Mouse (Mus musculus) midbrain, embryonic 13.5 days (tissue): ENCODE data around the gene Galns. TPM values are rescaled to one million over a fixed set of nuclear protein-coding genes. Genes with fewer than 3 reads are reported as not detected.

Experiments
- ATAC-seq: fragments of 200-750 bp; cut with Nextera tagmentation; 2 replicates; pipeline ENCODE4 v1.8.0; 2017; ENCODE audit warnings: mild to moderate bottlenecking, moderate TSS enrichment, moderate library complexity
- H3K27ac ChIP-seq: fragments of 300-500 bp; sonication (generic); 2 replicates; pipeline ENCODE4 v1.5.1; 2015; ENCODE audit warnings: inconsistent platforms, mild to moderate bottlenecking, moderate library complexity
- H3K27me3 ChIP-seq: fragments of 300-500 bp; sonication (generic); 2 replicates; pipeline ENCODE4 v1.6.1; 2015; ENCODE audit warnings: mild to moderate bottlenecking, inconsistent platforms
- H3K36me3 ChIP-seq: fragments of 300-500 bp; sonication (generic); 2 replicates; pipeline ENCODE4 v1.6.1; 2015; ENCODE audit warnings: mild to moderate bottlenecking, inconsistent platforms
- H3K4me1 ChIP-seq: fragments of 300-500 bp; sonication (generic); replicated peaks from 2 replicates; pipeline ENCODE4 v1.6.1; 2015; ENCODE audit warnings: inconsistent platforms
- H3K4me2 ChIP-seq: fragments of 300-500 bp; sonication (generic); replicated peaks from 2 replicates; pipeline ENCODE4 v1.6.1; 2015; ENCODE audit warnings: moderate library complexity, mild to moderate bottlenecking, inconsistent platforms
- H3K4me3 ChIP-seq: fragments of 300-500 bp; sonication (generic); replicated peaks from 2 replicates; pipeline ENCODE4 v1.5.1; 2015; ENCODE audit warnings: mild to moderate bottlenecking, inconsistent platforms
- H3K9ac ChIP-seq: fragments of 300-500 bp; sonication (generic); replicated peaks from 2 replicates; pipeline ENCODE4 v1.6.1; 2015; ENCODE audit warnings: mild to moderate bottlenecking, inconsistent platforms
- H3K9me3 ChIP-seq: fragments of 300-500 bp; sonication (generic); 2 replicates; pipeline ENCODE4 v1.6.1; 2016; ENCODE audit warnings: mild to moderate bottlenecking, inconsistent platforms
- WGBS: fragments of 180-500 bp; shearing (Covaris S2); methylation state at CpG from one replicate; pipeline ENCODE4 v1.1.7; 2015; 5-methylcytosine and 5-hydroxymethylcytosine counted together
- microRNA-seq: library from miRNA; unstranded; fragments of <30 nt; microRNA quantifications from one replicate; pipeline ENCODE4, GENCODE M21; 2016
- polyA plus RNA-seq: library from polyadenylated mRNA; unstranded; fragments of >200 nt; fragmentation: Nextera tagmentation; extraction: Ambion mirVana; gene quantifications from 2 replicates; pipeline ENCODE4 v1.2.1, GENCODE M21; 2015

Gene Galns
- polyA plus RNA-seq, 1 experiment from 2014 or later, result 3.9 TPM

- H3K27ac ChIP-seq, result no peak overlapping the region
- no peaks in the 10 kb centered on the region for H3K4me1 ChIP-seq
- H3K9ac ChIP-seq, result no peak overlapping the region
- H3K27me3 ChIP-seq, result peaks cover 11% of the 10 kb centered on the region
- H3K9me3 ChIP-seq, result no peaks in the 10 kb centered on the region
- no peak overlapping the region for H3K4me2 ChIP-seq
- no peak overlapping the region for H3K4me3 ChIP-seq
- H3K36me3 ChIP-seq, result no peaks in the 10 kb centered on the region
- ATAC-seq, result no peak
- 92% methylated on average over 8 of the region's 8 CpGs for WGBS
Observed at GRCm38 (mm10) chr8:122544138-122544537, 67.1 kb downstream of the Galns start.

DNA sequence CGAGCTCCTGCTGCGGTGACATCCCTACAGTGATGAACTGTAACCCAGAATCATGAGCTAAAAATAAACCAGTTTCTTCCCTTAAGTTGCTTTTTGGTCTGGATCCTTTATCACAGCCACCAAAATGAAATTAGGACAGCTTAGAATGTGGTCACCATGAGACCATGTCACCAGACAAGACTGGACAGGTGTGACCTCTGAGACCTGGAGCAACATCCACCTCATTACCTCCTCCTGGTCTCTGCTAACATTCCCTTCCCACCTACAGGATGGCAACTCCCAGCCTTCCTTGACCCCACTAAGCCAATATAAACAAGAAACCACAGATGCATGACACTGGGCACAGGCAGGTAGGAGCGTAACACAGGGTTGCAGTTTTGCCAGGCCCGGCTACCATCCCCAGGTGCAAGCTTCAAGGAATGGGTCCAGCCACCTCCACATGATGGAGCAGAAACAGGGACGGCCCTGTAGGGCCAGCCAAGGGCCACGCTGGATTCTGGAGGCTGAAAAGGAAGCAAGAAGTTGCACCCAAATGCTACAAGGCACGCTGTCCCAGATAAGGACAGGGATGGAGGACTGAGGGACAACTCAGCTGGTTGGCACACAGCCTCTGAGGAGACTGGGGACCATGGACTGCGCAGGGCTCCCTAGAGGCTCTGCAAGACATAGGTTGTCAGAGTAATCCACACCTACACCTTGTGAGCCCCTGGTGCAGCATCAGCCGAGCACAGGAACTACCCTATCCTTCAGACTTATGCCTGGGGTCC lies 72.8 kb downstream of the Galns start:
- Histone ChIP-seq H3K36me3 (no peaks in the 10 kb centered on the region), H3K9me3 (no peaks in the 10 kb centered on the region), H3K4me3 (no peak overlapping the region), H3K4me2 (no peak overlapping the region), H3K4me1 (no peaks in the 10 kb centered on the region), H3K27ac (no peak overlapping the region), H3K27me3 (no peaks in the 10 kb centered on the region), H3K9ac (no peak overlapping the region)
- no peak for ATAC-seq
- 88% methylated on average over 9 of the region's 9 CpGs for WGBS

- 93% methylated on average over 2 of the region's 2 CpGs for WGBS
- no peaks in the 10 kb centered on the region for H3K4me1 ChIP-seq
- H3K9me3 ChIP-seq, result no peaks in the 10 kb centered on the region
- no peak overlapping the region for H3K27ac ChIP-seq
- ATAC-seq, result no peak
- H3K27me3 ChIP-seq, result no peaks in the 10 kb centered on the region
- H3K4me2 ChIP-seq, result no peak overlapping the region
- no peak overlapping the region for H3K4me3 ChIP-seq
- no peak overlapping the region for H3K9ac ChIP-seq
- H3K36me3 ChIP-seq, result no peaks in the 10 kb centered on the region
Observed at GRCm38 (mm10) chr8:122537812-122538211, 73.5 kb downstream of the Galns start.

DNA sequence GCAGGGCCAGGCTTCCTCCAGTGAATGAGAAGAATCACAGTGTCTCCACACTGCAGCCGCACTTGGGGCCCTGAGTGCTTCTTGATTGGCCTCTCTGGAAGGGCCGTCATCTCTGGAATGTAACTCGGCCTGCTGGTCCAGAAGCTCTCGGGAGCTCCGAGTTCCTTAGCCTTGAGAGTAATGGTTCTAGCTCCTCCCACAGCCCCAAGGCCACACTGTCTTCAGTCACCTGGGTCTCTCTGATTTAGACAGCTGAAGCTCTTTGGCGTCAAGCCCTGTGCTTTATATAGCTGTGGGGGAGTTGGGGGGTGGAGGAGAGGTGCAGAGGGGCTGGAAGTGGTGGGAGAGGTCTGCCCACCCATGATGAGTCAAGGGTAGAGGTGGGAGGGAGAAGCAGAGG lies 74.2 kb downstream of the Galns start:
- H3K27ac ChIP-seq, result no peak overlapping the region
- no peaks in the 10 kb centered on the region for H3K36me3 ChIP-seq
- H3K4me1 ChIP-seq, result no peaks in the 10 kb centered on the region
- no peak overlapping the region for H3K9ac ChIP-seq
- H3K4me2 ChIP-seq, result no peak overlapping the region
- WGBS, result 86% methylated on average over 6 of the region's 6 CpGs
- H3K27me3 ChIP-seq, result no peaks in the 10 kb centered on the region
- no peaks in the 10 kb centered on the region for H3K9me3 ChIP-seq
- H3K4me3 ChIP-seq, result no peak overlapping the region
- ATAC-seq, result no peak

GRCm38 (mm10) chr8:122531312-122531711 lies 80.0 kb downstream of the Galns start:
- Histone ChIP-seq H3K27me3 (no peaks in the 10 kb centered on the region), H3K9ac (no peak overlapping the region), H3K9me3 (no peaks in the 10 kb centered on the region), H3K4me2 (no peak overlapping the region), H3K4me3 (no peak overlapping the region), H3K27ac (no peak overlapping the region), H3K36me3 (no peaks in the 10 kb centered on the region), H3K4me1 (no peaks in the 10 kb centered on the region)
- no peak for ATAC-seq
- WGBS, result 86% methylated on average over 8 of the region's 8 CpGs

- WGBS, result 91% methylated on average over 4 of the region's 4 CpGs
- no peak overlapping the region for H3K9ac ChIP-seq
- no peaks in the 10 kb centered on the region for H3K36me3 ChIP-seq
- no peak for ATAC-seq
- H3K9me3 ChIP-seq, result no peaks in the 10 kb centered on the region
- no peak overlapping the region for H3K4me3 ChIP-seq
- no peak overlapping the region for H3K4me2 ChIP-seq
- H3K4me1 ChIP-seq, result peaks cover 5% of the 10 kb centered on the region
- no peaks in the 10 kb centered on the region for H3K27me3 ChIP-seq
- no peak overlapping the region for H3K27ac ChIP-seq
Observed at GRCm38 (mm10) chr8:122529159-122529558, 82.1 kb downstream of the Galns start.

Small RNAs within 50 kb of the gene (microRNA-seq; reads per million reads assigned to microRNA genes)
- not detected for gene Mir6396

Other genes with a start within 250 kb of the Galns start
- gene Zc3h18, start 234.9 kb downstream of the Galns start, polyA plus RNA-seq, result 40.0 and 44.9 TPM in 2 replicates
- not detected in 2 replicates for gene Il17c, start 189.4 kb downstream of the Galns start, polyA plus RNA-seq
- gene Cyba, start 178.5 kb downstream of the Galns start, polyA plus RNA-seq, result 30.7 and 33.8 TPM in 2 replicates
- gene Mvd, start 168.0 kb downstream of the Galns start, polyA plus RNA-seq, result 45.9 and 47.5 TPM in 2 replicates
- gene Snai3, start 150.7 kb downstream of the Galns start, polyA plus RNA-seq, result not detected in 2 replicates
- gene Rnf166, start 135.4 kb downstream of the Galns start, polyA plus RNA-seq, result 37.8 and 38.1 TPM in 2 replicates
- 73.0 and 80.7 TPM in 2 replicates for gene Ctu2, start 135.3 kb downstream of the Galns start, polyA plus RNA-seq
- 1.6 and 2.9 TPM in 2 replicates for gene Piezo1, start 60.1 kb downstream of the Galns start, polyA plus RNA-seq
- gene Cdt1, start 43.4 kb downstream of the Galns start, polyA plus RNA-seq, result 13.8 and 14.1 TPM in 2 replicates
- 136 and 152 TPM in 2 replicates for gene Aprt, start 34.6 kb downstream of the Galns start, polyA plus RNA-seq
- gene Trappc2l, start 177 bp upstream of the Galns start, polyA plus RNA-seq, result 98.5 and 102 TPM in 2 replicates
- gene Pabpn1l, start 11.3 kb upstream of the Galns start, polyA plus RNA-seq, result not detected in 2 replicates
- gene Cbfa2t3, start 87.6 kb upstream of the Galns start, polyA plus RNA-seq, result 20.2 and 20.9 TPM in 2 replicates
- 17.9 and 18.7 TPM in 2 replicates for gene Acsf3, start 164.0 kb upstream of the Galns start, polyA plus RNA-seq
- 1.00 and 1.1 TPM in 2 replicates for gene Cdh15, start 236.5 kb upstream of the Galns start, polyA plus RNA-seq